ENCODE assay signal across 18 mouse cellular contexts in the genomic region with DNA sequence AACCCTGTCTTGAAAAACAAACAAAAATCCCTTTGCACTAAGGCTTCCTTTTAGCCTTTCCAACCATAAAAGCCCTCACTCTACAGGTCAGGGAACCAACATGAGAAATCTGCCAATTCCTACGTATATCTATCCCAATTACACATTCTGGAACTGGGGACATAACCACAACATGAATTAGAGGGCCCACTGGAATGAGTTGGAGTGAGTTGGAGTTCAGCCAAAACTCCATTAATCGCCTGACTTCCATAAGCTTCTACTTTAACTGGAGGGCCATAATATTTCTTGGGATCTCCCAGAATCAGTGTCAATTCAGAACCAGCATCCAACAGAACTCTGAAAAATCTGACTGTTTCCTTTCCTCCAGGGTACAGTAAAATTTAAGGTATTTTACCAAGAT. TPM values are rescaled to one million over a fixed set of nuclear protein-coding genes. Genes with fewer than 3 reads are reported as not detected.
"Had no signal": no experiment of that assay in that cellular context is flagged by ENCODE, and none has a peak within 500 bp of the region (broad histone marks: within the 10 kb centered on the region; RNA-seq: fewer than 3 reads in every experiment).

No protein-coding gene starts in this region.

- H3K27ac ChIP-seq: kidney, embryonic 15.5 days; limb, embryonic 13.5 days; liver, embryonic 15.5 days; lung, embryonic 15.5 days; macrophage; midbrain, embryonic 15.5 days; neural tube, embryonic 12.5 days had no signal

- H3K9me3 ChIP-seq: kidney, embryonic 15.5 days; limb, embryonic 13.5 days; liver, embryonic 15.5 days; lung, embryonic 15.5 days; megakaryocyte, embryonic 14.5 days; midbrain, embryonic 15.5 days; neural tube, embryonic 12.5 days had no signal

- ATAC-seq: midbrain, embryonic 15.5 days had no signal

- DNase-seq: kidney, adult 2 months; kidney, postnatal 36 days; layer of hippocampus, adult 9-11 months; layer of hippocampus, postnatal 36 days; lung, postnatal 14 days; right cerebral cortex, postnatal 14 days; thymus, adult 18-20 months; thymus, postnatal 25 days had no signal

- H3K36me3 ChIP-seq: kidney, embryonic 15.5 days; limb, embryonic 13.5 days; liver, embryonic 15.5 days; lung, embryonic 15.5 days; midbrain, embryonic 15.5 days; neural tube, embryonic 12.5 days had no signal

- H3K4me2 ChIP-seq: kidney, embryonic 15.5 days; limb, embryonic 13.5 days; liver, embryonic 11.5 days; liver, embryonic 15.5 days; lung, embryonic 15.5 days; midbrain, embryonic 11.5 days; midbrain, embryonic 15.5 days; neural tube, embryonic 12.5 days had no signal

- H3K9ac ChIP-seq: kidney, embryonic 15.5 days; limb, embryonic 13.5 days; liver, embryonic 15.5 days; lung, embryonic 15.5 days; midbrain, embryonic 15.5 days; neural tube, embryonic 12.5 days had no signal

- H3K4me3 ChIP-seq: kidney, embryonic 15.5 days; limb, embryonic 13.5 days; liver, embryonic 15.5 days; lung, embryonic 15.5 days; megakaryocyte, embryonic 14.5 days; midbrain, embryonic 15.5 days; neural tube, embryonic 12.5 days had no signal

- H3K27me3 ChIP-seq: neural tube, embryonic 12.5 days had no signal

- H3K4me1 ChIP-seq: kidney, embryonic 15.5 days; limb, embryonic 13.5 days; liver, embryonic 15.5 days; lung, embryonic 15.5 days; megakaryocyte, embryonic 14.5 days; midbrain, embryonic 15.5 days; neural tube, embryonic 12.5 days had no signal

RNA-seq across cellular contexts. Expression of a gene that starts 53.2 kb away (rescaled TPM):
- polyA plus RNA-seq: liver, embryonic 11.5 days; liver, embryonic 15.5 days; macrophage had no signal
